Mouse (Mus musculus) forebrain, postnatal 0 days (tissue): ENCODE data around the gene Hspb11. TPM values are rescaled to one million over a fixed set of nuclear protein-coding genes. Genes with fewer than 3 reads are reported as not detected.

Experiments used
- ATAC-seq: fragments of 200-750 bp; cut with Nextera tagmentation; 2 replicates; pipeline ENCODE4 v1.8.0; 2017; ENCODE audit warnings: mild to moderate bottlenecking, moderate library complexity
- DNase-seq: peaks from one replicate; pipeline ENCODE4 v3.0.0-alpha.2; 2015
- H3K27ac ChIP-seq: fragments of 300-500 bp; sonication (generic); 2 replicates; pipeline ENCODE4 v1.5.1; 2014; ENCODE audit warnings: low read depth, mild to moderate bottlenecking, antibody characterized with exemption, low read length, moderate library complexity, mixed read lengths
- H3K27me3 ChIP-seq: fragments of 300-500 bp; sonication (generic); 2 replicates; pipeline ENCODE4 v1.6.1; 2014; ENCODE audit warnings: mild to moderate bottlenecking, low read length, mixed read lengths; ENCODE audit not compliant: insufficient read depth
- H3K36me3 ChIP-seq: fragments of 300-500 bp; sonication (generic); 2 replicates; pipeline ENCODE4 v1.6.1; 2014; ENCODE audit warnings: mild to moderate bottlenecking, moderate library complexity; ENCODE audit not compliant: insufficient read depth
- H3K4me1 ChIP-seq: fragments of 300-500 bp; sonication (generic); 2 replicates; pipeline ENCODE4 v1.6.1; 2014; ENCODE audit warnings: antibody characterized with exemption; ENCODE audit not compliant: insufficient read depth
- H3K4me2 ChIP-seq: fragments of 300-500 bp; sonication (generic); 2 replicates; pipeline ENCODE4 v1.6.1; 2014; ENCODE audit warnings: low read depth, mild to moderate bottlenecking, moderate library complexity
- H3K4me3 ChIP-seq: fragments of 300-500 bp; sonication (generic); 2 replicates; pipeline ENCODE4 v1.5.1; 2014; ENCODE audit warnings: low read depth, low read length, mixed read lengths
- H3K9ac ChIP-seq: fragments of 300-500 bp; sonication (generic); 2 replicates; pipeline ENCODE4 v1.6.1; 2014; ENCODE audit warnings: mild to moderate bottlenecking
- H3K9me3 ChIP-seq: fragments of 300-500 bp; sonication (generic); 2 replicates; pipeline ENCODE4 v1.6.1; 2016; ENCODE audit warnings: low read length
- CTCF ChIP-seq: sonication (generic); IDR thresholded peaks from 2 replicates; pipeline ENCODE4 v1.5.1; 2016; ENCODE audit warnings: antibody characterized with exemption, control low read depth, low read depth
- WGBS: fragments of 180-500 bp; shearing (Covaris S2); extraction: QIAGEN DNeasy Blood & Tissue Kit; methylation state at CpG from one replicate; pipeline ENCODE4 v1.1.7; 2014; 5-methylcytosine and 5-hydroxymethylcytosine counted together
- polyA plus RNA-seq: library from polyadenylated mRNA; unstranded; fragments of >200 nt; fragmentation: Nextera tagmentation; extraction: Ambion mirVana; gene quantifications from 2 replicates; pipeline ENCODE4 v1.2.1, GENCODE M21; 2015
- total RNA-seq: library from RNA; depleted of rRNA; stranded (reverse); fragments of >200 nt; gene quantifications from 2 replicates; pipeline ENCODE4 v1.2.3, GENCODE M21; 2014; rRNA removed

The Hspb11 gene
- total RNA-seq, result 17.9 and 20.4 TPM in 2 replicates
- 40.5 and 43.8 TPM in 2 replicates for polyA plus RNA-seq

DNA sequence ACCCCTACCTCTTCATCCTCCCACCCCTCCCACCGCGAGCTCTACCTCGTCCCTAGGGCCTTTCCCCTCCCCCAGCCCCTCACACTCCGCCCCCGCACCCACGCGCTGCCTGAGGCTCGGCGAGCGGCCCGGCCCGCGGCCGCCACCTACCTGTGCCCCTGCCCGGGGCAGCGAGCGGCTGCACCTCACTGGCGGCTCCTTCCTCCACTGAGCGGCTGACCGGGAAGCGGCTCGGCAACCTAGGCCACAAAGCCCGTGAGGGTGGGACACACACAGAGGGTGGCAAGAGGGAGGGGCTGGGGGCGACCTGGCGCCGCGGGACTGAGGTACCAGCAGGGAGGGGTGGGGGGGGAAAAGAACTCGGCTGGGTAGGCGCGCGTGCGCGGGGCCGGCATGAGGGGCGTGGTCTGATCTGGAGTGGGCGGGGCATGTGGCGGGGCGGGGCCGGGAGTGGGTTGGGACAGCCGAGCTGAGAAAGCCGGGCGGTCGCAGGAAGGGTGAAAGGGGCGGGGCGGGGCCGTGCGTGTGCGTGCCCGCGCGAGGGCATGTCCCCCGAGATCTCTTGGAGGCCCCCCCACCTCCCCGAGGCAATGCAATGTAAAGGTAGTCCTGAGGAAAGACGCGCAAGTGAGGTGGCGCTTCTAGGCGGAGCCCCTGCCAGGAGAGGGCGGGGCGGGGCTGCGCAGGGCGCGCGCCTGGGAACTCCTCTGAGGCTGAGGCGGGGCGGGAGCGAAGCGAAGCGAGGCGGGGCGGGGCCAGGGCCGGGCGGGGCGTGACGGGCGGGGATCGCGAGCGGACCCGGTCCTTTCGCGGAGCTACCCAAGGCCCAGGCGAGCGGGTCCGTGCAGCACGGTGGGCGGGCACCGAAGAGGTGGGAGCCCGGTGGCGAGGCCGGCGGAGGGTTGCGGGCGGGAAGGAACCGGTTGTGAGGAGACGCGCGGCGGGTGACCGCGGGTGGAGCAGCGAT, at the start of gene Hspb11, which contains the start of gene Lrrc42:
Gene Hspb11 (plus strand): TSS at position 469 of the 967 bp plus-strand sequence.
Gene Lrrc42 (minus strand): TSS at position 408 of the 967 bp plus-strand sequence.
- H3K36me3 ChIP-seq, result no peaks in the 10 kb centered on the region
- H3K4me2 ChIP-seq, result peak within 1 kb of the TSS; percentile 65
- H3K9me3 ChIP-seq, result no peaks in the 10 kb centered on the region
- H3K27ac ChIP-seq, result peak within 1 kb of the TSS; percentile 87
- peak; percentile 52 for TF ChIP-seq CTCF
- WGBS, result 3% methylated on average over 88 of the region's 101 CpGs
- H3K4me3 ChIP-seq, result peak within 1 kb of the TSS; percentile 86
- DNase-seq (peak; percentile 96), ATAC-seq (peak; percentile 96)
- H3K4me1 ChIP-seq, result 0 out of 2 replicates have a peak, but pooled peaks cover 5% of the 10 kb centered on the region
- H3K9ac ChIP-seq, result peak within 1 kb of the TSS; percentile 86
- H3K27me3 ChIP-seq, result no peaks in the 10 kb centered on the region

DNA sequence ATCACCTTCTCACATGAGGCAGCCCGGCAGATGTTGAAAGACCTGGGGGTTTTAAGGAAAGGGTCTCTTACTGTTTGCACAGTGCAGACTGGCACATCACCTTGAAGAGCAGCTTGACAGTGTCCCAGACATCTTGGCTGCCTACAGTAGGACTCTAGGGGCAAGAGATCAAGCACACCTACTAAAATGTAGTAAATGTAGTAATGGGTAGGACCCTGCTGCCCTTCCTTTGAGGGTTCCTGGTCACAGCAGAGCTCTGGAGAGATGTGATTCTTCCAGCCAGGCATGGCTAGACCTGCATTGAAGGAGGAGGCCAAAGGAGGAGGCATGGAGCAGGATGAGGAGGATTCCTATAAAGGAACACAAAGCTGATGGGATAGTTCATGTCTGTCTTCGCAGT, 46.4 kb upstream of the Hspb11 start:
- Histone ChIP-seq H3K27me3 (no peaks in the 10 kb centered on the region), H3K4me2 (no peak overlapping the region), H3K9me3 (no peaks in the 10 kb centered on the region), H3K4me3 (no peak overlapping the region), H3K9ac (no peak overlapping the region), H3K4me1 (no peaks in the 10 kb centered on the region), H3K27ac (no peak overlapping the region), H3K36me3 (peaks cover 50% of the 10 kb centered on the region)
- ATAC-seq, result no peak
- WGBS, result 100% methylated on average over 2 of the region's 2 CpGs
- TF ChIP-seq CTCF, result no peak
- DNase-seq, result no peak

DNA sequence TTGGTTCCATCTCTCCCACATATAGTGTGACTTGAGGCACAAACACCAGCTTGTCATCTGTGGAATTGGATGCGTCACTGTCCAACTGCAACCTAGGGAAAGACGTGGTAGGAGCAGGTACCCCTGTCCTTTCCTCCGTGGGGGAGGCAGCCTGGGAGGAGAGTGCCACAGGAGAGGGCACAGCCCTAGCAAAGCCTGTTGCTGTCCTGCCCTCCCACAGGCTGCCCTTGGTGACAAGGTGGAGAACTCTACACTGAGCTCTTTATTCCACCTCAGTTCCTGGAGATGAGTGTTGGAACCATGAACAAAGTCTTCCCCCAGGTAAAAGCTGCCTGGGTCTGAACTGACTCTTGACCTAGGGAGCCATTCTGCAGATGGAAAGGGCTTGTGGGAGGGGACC, 44.5 kb upstream of the Hspb11 start, which contains the start of gene Ldlrad1:
Gene Ldlrad1 (plus strand): TSS at position 301 of the 400 bp plus-strand sequence.
- Histone ChIP-seq H3K4me3 (no peak within 1 kb of the TSS), H3K27ac (no peak within 1 kb of the TSS), H3K36me3 (peaks cover 33% of the 10 kb centered on the region), H3K4me1 (no peaks in the 10 kb centered on the region), H3K4me2 (no peak within 1 kb of the TSS), H3K9me3 (no peaks in the 10 kb centered on the region), H3K27me3 (no peaks in the 10 kb centered on the region), H3K9ac (no peak within 1 kb of the TSS)
- no peak for TF ChIP-seq CTCF
- ATAC-seq (no peak), DNase-seq (no peak)
- WGBS, result 87% methylated on average over 3 of the region's 3 CpGs

DNA sequence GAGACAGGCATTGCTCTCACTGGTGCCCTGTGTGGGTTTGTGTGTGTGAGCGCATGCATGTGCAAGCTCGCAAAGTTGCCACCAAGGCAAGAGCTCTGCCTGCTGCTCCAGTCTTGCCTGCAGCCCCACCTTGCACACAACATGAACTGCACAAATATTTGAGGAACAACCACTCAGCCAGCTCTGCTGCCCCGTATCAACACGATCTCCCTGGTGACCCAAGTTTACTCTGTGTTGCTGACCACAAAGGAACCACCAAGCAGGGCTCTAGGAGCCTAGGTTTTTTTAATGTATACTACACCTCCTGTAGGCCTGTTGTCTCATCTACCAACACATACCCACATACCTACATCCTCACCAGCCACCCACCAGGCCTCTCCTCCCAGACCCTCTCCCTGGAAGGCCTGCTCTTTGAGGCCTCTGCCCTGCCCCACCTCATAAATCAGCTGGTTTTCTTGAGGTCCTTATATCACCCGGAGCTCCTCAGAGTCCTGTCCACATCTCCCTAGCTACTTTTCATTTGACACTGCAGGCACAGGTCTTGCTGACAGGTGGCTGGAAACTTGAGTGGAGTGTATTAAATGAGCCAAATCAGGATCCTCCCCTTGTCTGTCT, 42.8 kb upstream of the Hspb11 start:
- DNase-seq (no peak), ATAC-seq (no peak)
- Histone ChIP-seq H3K9ac (no peak overlapping the region), H3K27ac (no peak overlapping the region), H3K4me1 (no peaks in the 10 kb centered on the region), H3K27me3 (no peaks in the 10 kb centered on the region), H3K36me3 (peaks cover 17% of the 10 kb centered on the region), H3K4me3 (no peak overlapping the region), H3K9me3 (no peaks in the 10 kb centered on the region), H3K4me2 (no peak overlapping the region)
- TF ChIP-seq CTCF, result no peak
- WGBS, result 89% methylated on average over 5 of the region's 5 CpGs

DNA sequence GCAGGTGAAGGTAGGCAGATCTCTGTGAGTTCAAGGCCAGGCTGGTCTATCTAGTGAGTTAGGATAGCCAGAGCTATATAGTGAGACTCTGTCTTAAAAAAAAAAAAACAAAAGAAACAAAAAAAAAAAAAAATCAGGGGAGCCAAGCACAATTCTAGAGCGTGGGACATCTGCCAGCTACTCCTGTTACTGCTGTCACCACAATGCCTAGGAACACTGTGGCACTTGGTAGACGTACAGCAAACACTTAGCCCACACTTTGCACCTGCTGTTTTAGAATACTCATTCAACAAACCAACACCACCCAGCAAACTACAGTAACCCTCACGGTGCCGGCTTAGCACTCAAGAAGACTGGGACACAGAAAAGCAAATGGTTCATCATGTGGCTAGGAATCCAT, 41.9 kb upstream of the Hspb11 start:
- H3K36me3 ChIP-seq, result peaks cover 13% of the 10 kb centered on the region
- no peak overlapping the region for H3K27ac ChIP-seq
- H3K9me3 ChIP-seq, result no peaks in the 10 kb centered on the region
- DNase-seq (peak; percentile 39), ATAC-seq (peak; percentile 47)
- WGBS, result 46% methylated on average over 4 of the region's 4 CpGs
- no peaks in the 10 kb centered on the region for H3K4me1 ChIP-seq
- no peak overlapping the region for H3K9ac ChIP-seq
- no peak for TF ChIP-seq CTCF
- no peak overlapping the region for H3K4me2 ChIP-seq
- no peaks in the 10 kb centered on the region for H3K27me3 ChIP-seq
- H3K4me3 ChIP-seq, result no peak overlapping the region

DNA sequence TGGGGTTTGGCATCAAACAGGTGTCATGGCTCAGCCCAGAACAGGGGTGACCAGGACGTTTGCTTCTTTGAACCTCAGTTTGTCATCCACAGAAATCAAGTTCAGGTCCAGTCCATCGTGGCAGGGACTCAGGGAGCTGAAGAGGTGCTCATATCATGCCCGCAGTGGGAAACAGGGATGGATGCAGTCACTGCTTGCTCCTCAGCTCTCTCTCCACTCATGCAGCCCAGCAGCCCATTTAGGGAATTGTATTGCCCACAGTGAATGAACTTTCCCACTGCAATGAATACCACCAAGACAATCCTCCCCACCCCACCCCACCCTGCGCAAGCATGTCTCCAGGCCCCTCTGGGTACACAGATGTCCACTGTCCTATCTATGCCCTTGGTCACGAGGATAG, 41.5 kb upstream of the Hspb11 start:
- WGBS, result 81% methylated on average over 5 of the region's 5 CpGs
- H3K9me3 ChIP-seq, result no peaks in the 10 kb centered on the region
- no peak for TF ChIP-seq CTCF
- no peak overlapping the region for H3K27ac ChIP-seq
- H3K4me2 ChIP-seq, result no peak overlapping the region
- no peak overlapping the region for H3K9ac ChIP-seq
- no peaks in the 10 kb centered on the region for H3K4me1 ChIP-seq
- H3K4me3 ChIP-seq, result no peak overlapping the region
- no peak for DNase-seq
- peaks cover 9% of the 10 kb centered on the region for H3K36me3 ChIP-seq
- no peak for ATAC-seq
- no peaks in the 10 kb centered on the region for H3K27me3 ChIP-seq
